Mouse (Mus musculus) midbrain, embryonic 16.5 days (tissue): Measurements from ENCODE around the gene Rgs10. TPM values are rescaled to one million over a fixed set of nuclear protein-coding genes. Genes with fewer than 3 reads are reported as not detected.

Experiments
- ATAC-seq: fragments of 200-750 bp; cut with Nextera tagmentation; 2 replicates; pipeline ENCODE4 v1.8.0; 2017; ENCODE audit warnings: moderate TSS enrichment
- H3K27ac ChIP-seq: fragments of 300-500 bp; sonication (generic); 2 replicates; pipeline ENCODE4 v1.5.1; 2014; ENCODE audit warnings: mild to moderate bottlenecking, low read length, mixed read lengths
- H3K27me3 ChIP-seq: fragments of 300-500 bp; sonication (generic); 2 replicates; pipeline ENCODE4 v1.6.1; 2014; ENCODE audit warnings: low read depth, low read length, mixed read lengths; ENCODE audit not compliant: control insufficient read depth, insufficient read depth
- H3K36me3 ChIP-seq: fragments of 300-500 bp; sonication (generic); 2 replicates; pipeline ENCODE4 v1.6.1; 2014; ENCODE audit warnings: mild to moderate bottlenecking, low read length, moderate library complexity, mixed read lengths; ENCODE audit not compliant: control insufficient read depth, insufficient read depth
- H3K4me1 ChIP-seq: fragments of 300-500 bp; sonication (generic); 2 replicates; pipeline ENCODE4 v1.6.1; 2014; ENCODE audit warnings: mild to moderate bottlenecking, low read length, mixed read lengths; ENCODE audit not compliant: control insufficient read depth, insufficient read depth
- H3K4me2 ChIP-seq: fragments of 300-500 bp; sonication (generic); 2 replicates; pipeline ENCODE4 v1.6.1; 2014; ENCODE audit warnings: mild to moderate bottlenecking, low read length, mixed read lengths
- H3K4me3 ChIP-seq: fragments of 300-500 bp; sonication (generic); 2 replicates; pipeline ENCODE4 v1.5.1; 2014; ENCODE audit warnings: low read depth, mild to moderate bottlenecking, low read length, moderate library complexity, mixed read lengths
- H3K9ac ChIP-seq: fragments of 300-500 bp; sonication (generic); 2 replicates; pipeline ENCODE4 v1.6.1; 2014; ENCODE audit warnings: low read depth, low read length, mixed read lengths
- H3K9me3 ChIP-seq: fragments of 300-500 bp; sonication (generic); replicated peaks from 2 replicates; pipeline ENCODE4 v1.6.1; 2014; ENCODE audit warnings: mild to moderate bottlenecking, low read length, mixed read lengths; ENCODE audit not compliant: control insufficient read depth, poor library complexity, severe bottlenecking
- WGBS: fragments of 180-500 bp; shearing (Covaris S2); extraction: QIAGEN DNeasy Blood & Tissue Kit; methylation state at CpG from one replicate; pipeline ENCODE4 v1.1.7; 2014; 5-methylcytosine and 5-hydroxymethylcytosine counted together
- polyA plus RNA-seq: library from polyadenylated mRNA; unstranded; fragments of >200 nt; fragmentation: Nextera tagmentation; extraction: Ambion mirVana; gene quantifications from 2 replicates; pipeline ENCODE4 v1.2.1, GENCODE M21; 2015

Rgs10 gene
- polyA plus RNA-seq, 1 experiment from 2014 or later, result 68.6 TPM

- no peaks in the 10 kb centered on the region for H3K27me3 ChIP-seq
- no peaks in the 10 kb centered on the region; the same call in 1 of the 2 replicates for H3K36me3 ChIP-seq
- no peak overlapping the region for H3K9ac ChIP-seq
- no peaks in the 10 kb centered on the region for H3K4me1 ChIP-seq
- no peak for ATAC-seq
- H3K4me3 ChIP-seq, result no peak overlapping the region
- H3K4me2 ChIP-seq, result no peak overlapping the region
- H3K27ac ChIP-seq, result no peak overlapping the region
- 89% methylated on average over 4 of the region's 4 CpGs for WGBS
- no peaks in the 10 kb centered on the region for H3K9me3 ChIP-seq
Measured at GRCm38 (mm10) chr7:128398664-128399063, 19.9 kb downstream of the Rgs10 start.

GRCm38 (mm10) chr7:128397066-128397465 lies 21.5 kb downstream of the Rgs10 start:
- no peaks in the 10 kb centered on the region; the same call in 1 of the 2 replicates for H3K36me3 ChIP-seq
- 60% methylated on average over 2 of the region's 2 CpGs for WGBS
- no peak overlapping the region for H3K4me3 ChIP-seq
- ATAC-seq, result no peak
- no peak overlapping the region for H3K27ac ChIP-seq
- H3K4me1 ChIP-seq, result no peaks in the 10 kb centered on the region
- H3K4me2 ChIP-seq, result no peak overlapping the region
- no peak overlapping the region for H3K9ac ChIP-seq
- no peaks in the 10 kb centered on the region for H3K27me3 ChIP-seq
- no peaks in the 10 kb centered on the region for H3K9me3 ChIP-seq

- Histone ChIP-seq H3K9me3 (no peaks in the 10 kb centered on the region), H3K4me1 (no peaks in the 10 kb centered on the region), H3K9ac (no peak overlapping the region), H3K27ac (no peak overlapping the region), H3K4me2 (no peak overlapping the region), H3K36me3 (no peaks in the 10 kb centered on the region), H3K27me3 (no peaks in the 10 kb centered on the region), H3K4me3 (no peak overlapping the region)
- WGBS, result 81% methylated on average over 4 of the region's 4 CpGs
- ATAC-seq, result no peak
Measured at GRCm38 (mm10) chr7:128393756-128394155, 24.8 kb downstream of the Rgs10 start.

GRCm38 (mm10) chr7:128392972-128393314 lies 25.6 kb downstream of the Rgs10 start:
- no peaks in the 10 kb centered on the region for H3K27me3 ChIP-seq
- WGBS, result 26% methylated on average over 5 of the region's 5 CpGs
- no peak overlapping the region for H3K27ac ChIP-seq
- no peak for ATAC-seq
- H3K4me1 ChIP-seq, result no peaks in the 10 kb centered on the region
- H3K36me3 ChIP-seq, result no peaks in the 10 kb centered on the region
- H3K9ac ChIP-seq, result no peak overlapping the region
- H3K9me3 ChIP-seq, result no peaks in the 10 kb centered on the region
- H3K4me3 ChIP-seq, result no peak overlapping the region
- no peak overlapping the region for H3K4me2 ChIP-seq

GRCm38 (mm10) chr7:128392071-128392971 lies 26.2 kb downstream of the Rgs10 start:
- H3K4me2 ChIP-seq, result no peak overlapping the region
- no peaks in the 10 kb centered on the region for H3K36me3 ChIP-seq
- H3K9me3 ChIP-seq, result no peaks in the 10 kb centered on the region
- WGBS, result 87% methylated on average over 18 of the region's 18 CpGs
- H3K27ac ChIP-seq, result no peak overlapping the region
- H3K27me3 ChIP-seq, result no peaks in the 10 kb centered on the region
- ATAC-seq, result no peak
- no peak overlapping the region for H3K9ac ChIP-seq
- H3K4me3 ChIP-seq, result no peak overlapping the region
- H3K4me1 ChIP-seq, result no peaks in the 10 kb centered on the region

- no peak overlapping the region for H3K4me2 ChIP-seq
- no peaks in the 10 kb centered on the region for H3K27me3 ChIP-seq
- H3K4me1 ChIP-seq, result no peaks in the 10 kb centered on the region
- H3K9ac ChIP-seq, result no peak overlapping the region
- H3K27ac ChIP-seq, result no peak overlapping the region
- 52% methylated on average over 12 of the region's 12 CpGs for WGBS
- H3K36me3 ChIP-seq, result no peaks in the 10 kb centered on the region
- no peak overlapping the region for H3K4me3 ChIP-seq
- no peak for ATAC-seq
- no peaks in the 10 kb centered on the region for H3K9me3 ChIP-seq
Measured at GRCm38 (mm10) chr7:128391267-128392057, 27.1 kb downstream of the Rgs10 start.

- no peaks in the 10 kb centered on the region for H3K36me3 ChIP-seq
- ATAC-seq, result no peak
Measured at GRCm38 (mm10) chr7:128388968-128389367, 29.6 kb downstream of the Rgs10 start.

GRCm38 (mm10) chr7:128383726-128384463 lies 34.7 kb downstream of the Rgs10 start:
- Histone ChIP-seq H3K4me2 (no peak overlapping the region), H3K4me3 (no peak overlapping the region), H3K9ac (no peak overlapping the region), H3K9me3 (no peaks in the 10 kb centered on the region), H3K27ac (no peak overlapping the region), H3K27me3 (no peaks in the 10 kb centered on the region), H3K36me3 (no peaks in the 10 kb centered on the region), H3K4me1 (no peaks in the 10 kb centered on the region)
- no peak for ATAC-seq
- 87% methylated on average over 10 of the region's 10 CpGs for WGBS

More at GRCm38 (mm10) chr7:128388968-128389367, 29.6 kb downstream of the Rgs10 start:
- H3K27ac ChIP-seq, result no peak overlapping the region
- H3K4me3 ChIP-seq, result no peak overlapping the region
- H3K4me2 ChIP-seq, result no peak overlapping the region
- no peaks in the 10 kb centered on the region for H3K9me3 ChIP-seq
- H3K4me1 ChIP-seq, result no peaks in the 10 kb centered on the region
- H3K9ac ChIP-seq, result no peak overlapping the region
- 33% methylated on average over 7 of the region's 7 CpGs for WGBS
- H3K27me3 ChIP-seq, result no peaks in the 10 kb centered on the region
